Mouse (Mus musculus): Measurements from ENCODE around the gene Nrcam. TPM values are rescaled to one million over a fixed set of nuclear protein-coding genes. Genes with fewer than 3 reads are reported as not detected.
A peak's percentile ranks its signal among the peaks of the same experiment; 100 is the strongest.
"Not testable (repeated sequence)": the region's sequence is repeated elsewhere in the genome, so short reads cannot be mapped to it uniquely, and the experiment has no call there.

Nrcam gene
- polyA plus RNA-seq (2012; rRNA removed), result 0.06 TPM in 2 replicates
- polyA plus RNA-seq (2014; fragmentation: Nextera tagmentation; extraction: Ambion mirVana), result 0.23 TPM in 2 replicates

DNA sequence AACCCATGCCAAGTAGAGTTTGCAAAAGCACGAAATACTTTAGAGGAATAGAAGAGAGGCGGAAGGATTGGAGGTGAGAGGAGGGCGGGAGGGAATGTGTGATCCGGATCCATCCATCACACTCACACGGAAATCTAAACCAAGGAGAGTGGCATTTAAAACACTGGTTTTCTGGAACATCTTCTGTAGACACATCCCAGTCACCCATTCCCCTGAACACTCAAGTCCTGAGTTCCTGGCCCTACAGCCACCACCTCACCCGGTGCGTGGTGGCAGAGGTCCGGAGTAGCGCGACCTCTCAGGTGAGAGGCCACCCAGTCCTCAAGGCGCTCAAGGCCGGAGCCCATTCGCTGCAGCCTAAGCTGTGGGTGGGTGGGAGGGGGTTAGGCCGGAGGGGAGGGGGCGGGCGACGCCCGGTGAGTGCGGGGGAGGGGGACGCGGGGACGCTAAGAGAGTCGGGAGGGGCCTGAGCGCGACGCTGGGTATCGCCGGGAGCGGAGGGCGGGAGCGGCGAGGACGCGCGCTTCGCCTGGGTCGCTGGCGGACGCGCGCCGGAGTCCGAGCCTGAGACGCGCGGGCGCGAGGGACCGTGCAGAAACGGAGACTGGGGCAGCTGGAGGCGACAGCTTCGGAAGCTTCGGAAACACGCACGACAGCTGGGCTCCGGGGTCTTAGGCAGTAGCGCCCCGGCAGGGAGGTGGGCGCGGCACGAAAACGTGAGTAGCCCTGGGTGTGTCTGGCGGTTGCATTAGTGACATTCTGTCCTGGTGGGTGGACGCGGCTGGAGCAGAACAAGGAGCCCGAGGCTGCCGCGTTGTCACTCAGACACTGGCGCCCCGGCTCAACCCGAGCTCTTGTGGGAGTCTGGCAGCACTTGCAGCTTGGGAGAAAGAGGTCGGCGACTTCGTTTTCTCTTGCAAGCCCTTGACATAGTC is at the start of gene Nrcam:
Gene Nrcam, plus strand, starts transcription at position 505 of the 935 bp plus-strand sequence.
- peaks cover 30% of the 10 kb centered on the region for H3K27me3 ChIP-seq (ENCODE audit: control insufficient read depth, insufficient read depth, low read length)
- H3K4me2 ChIP-seq (ENCODE audit: low read depth), result peak within 1 kb of the TSS; percentile 61
- no peak for TF ChIP-seq CTCF (IDR thresholded peaks at IDR 0.05; ENCODE audit: low read depth)
- TF ChIP-seq EP300 (IDR thresholded peaks at IDR 0.05; ENCODE audit: low read depth), result no peak
- no peak within 1 kb of the TSS for H3K9ac ChIP-seq (replicated peaks)
- DNase-seq (ENCODE audit: low read depth in 3 of 3, low spot score in 3 of 3) (no peak), ATAC-seq (ENCODE audit: insufficient read depth) (no peak)
- H3K9me3 ChIP-seq (ENCODE audit: control insufficient read depth, low read length), result no peaks in the 10 kb centered on the region
- H3K27ac ChIP-seq, result no peak within 1 kb of the TSS
- H3K36me3 ChIP-seq (replicated peaks; ENCODE audit: control insufficient read depth, insufficient read depth, low read depth), result no peaks in the 10 kb centered on the region
- H3K4me3 ChIP-seq (ENCODE audit: insufficient read depth in 1 of 2, low read depth in 2 of 2, low read length in 2 of 2), result peak within 1 kb of the TSS; percentile 28 to 47; a peak in 3 of 4 replicates
- no peaks in the 10 kb centered on the region for H3K4me1 ChIP-seq (replicated peaks; ENCODE audit: control insufficient read depth in 2 of 2, insufficient read depth in 2 of 2, low read length in 1 of 2)
- 3% methylated on average over 73 of the region's 74 CpGs for WGBS (ENCODE audit: insufficient replicate concordance)

DNA sequence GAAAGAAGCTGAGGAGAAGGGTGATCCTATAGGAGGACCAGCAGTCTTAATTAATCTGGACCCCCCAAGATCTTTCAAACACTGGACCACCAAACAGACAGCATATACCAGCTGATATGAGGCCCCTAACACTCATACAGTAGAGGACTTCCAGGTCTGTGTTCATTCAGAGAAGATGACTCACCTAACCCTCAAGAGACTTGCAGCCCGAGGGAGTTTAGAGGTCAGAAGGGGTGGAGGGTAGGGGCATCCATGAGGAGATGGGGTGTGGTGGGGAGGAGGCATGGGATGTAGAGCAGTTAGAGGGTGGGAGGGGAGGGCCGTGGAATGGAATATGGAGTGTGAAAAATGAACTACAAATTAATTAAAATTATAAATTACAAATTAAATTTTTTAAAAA is 48.5 kb upstream of the Nrcam start:
- not testable (repeated sequence) for H3K4me1 ChIP-seq (replicated peaks; ENCODE audit: control insufficient read depth in 2 of 2, insufficient read depth in 2 of 2, low read length in 1 of 2); H3K36me3 ChIP-seq (replicated peaks; ENCODE audit: control insufficient read depth, insufficient read depth, low read depth); H3K9me3 ChIP-seq (ENCODE audit: control insufficient read depth, low read length); H3K4me2 ChIP-seq (ENCODE audit: low read depth); DNase-seq (ENCODE audit: low read depth in 3 of 3, low spot score in 3 of 3); H3K27ac ChIP-seq; H3K9ac ChIP-seq (replicated peaks); ATAC-seq (ENCODE audit: insufficient read depth); H3K4me3 ChIP-seq (ENCODE audit: insufficient read depth in 1 of 2, low read depth in 2 of 2, low read length in 2 of 2); H3K27me3 ChIP-seq (ENCODE audit: control insufficient read depth, insufficient read depth, low read length)
- WGBS (ENCODE audit: insufficient replicate concordance), result 65% methylated on average over 2 of the region's 2 CpGs

DNA sequence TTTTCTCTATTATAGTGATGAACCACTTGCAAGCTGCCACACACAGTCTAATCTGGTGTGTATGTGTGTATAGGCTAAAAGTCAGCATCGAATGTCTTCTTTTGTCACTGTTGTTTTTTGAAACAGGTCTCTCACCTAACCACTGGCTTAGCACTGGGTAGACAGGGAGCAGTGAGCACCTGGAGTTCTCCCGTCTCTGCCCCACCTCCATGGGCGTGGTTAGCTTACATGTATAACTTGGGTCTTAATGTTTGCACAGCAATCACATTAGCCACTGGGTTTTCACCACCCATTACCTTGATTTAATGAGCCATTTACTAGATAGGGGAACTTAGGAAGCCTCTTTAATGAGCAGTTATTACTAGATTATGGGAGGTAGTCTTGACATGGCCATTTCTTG is 47.2 kb upstream of the Nrcam start:
- H3K4me3 ChIP-seq (ENCODE audit: insufficient read depth in 1 of 2, low read depth in 2 of 2, low read length in 2 of 2), result no peak overlapping the region
- H3K4me2 ChIP-seq (ENCODE audit: low read depth), result no peak overlapping the region
- 59% methylated on average over 3 of the region's 3 CpGs for WGBS (ENCODE audit: insufficient replicate concordance)
- no peak overlapping the region for H3K9ac ChIP-seq (replicated peaks)
- no peak for ATAC-seq (ENCODE audit: insufficient read depth)
- TF ChIP-seq CTCF (IDR thresholded peaks at IDR 0.05; ENCODE audit: low read depth) (no peak), EP300 (IDR thresholded peaks at IDR 0.05; ENCODE audit: low read depth) (no peak)
- no peaks in the 10 kb centered on the region for H3K4me1 ChIP-seq (replicated peaks; ENCODE audit: control insufficient read depth in 2 of 2, insufficient read depth in 2 of 2, low read length in 1 of 2)
- H3K9me3 ChIP-seq (ENCODE audit: control insufficient read depth, low read length), result no peaks in the 10 kb centered on the region
- no peaks in the 10 kb centered on the region for H3K27me3 ChIP-seq (ENCODE audit: control insufficient read depth, insufficient read depth, low read length)
- peaks cover 4% of the 10 kb centered on the region; the same call in 1 of the 2 replicates for H3K36me3 ChIP-seq (replicated peaks; ENCODE audit: control insufficient read depth, insufficient read depth, low read depth)
- DNase-seq (ENCODE audit: low read depth in 3 of 3, low spot score in 3 of 3), result no peak
- H3K27ac ChIP-seq, result no peak overlapping the region

DNA sequence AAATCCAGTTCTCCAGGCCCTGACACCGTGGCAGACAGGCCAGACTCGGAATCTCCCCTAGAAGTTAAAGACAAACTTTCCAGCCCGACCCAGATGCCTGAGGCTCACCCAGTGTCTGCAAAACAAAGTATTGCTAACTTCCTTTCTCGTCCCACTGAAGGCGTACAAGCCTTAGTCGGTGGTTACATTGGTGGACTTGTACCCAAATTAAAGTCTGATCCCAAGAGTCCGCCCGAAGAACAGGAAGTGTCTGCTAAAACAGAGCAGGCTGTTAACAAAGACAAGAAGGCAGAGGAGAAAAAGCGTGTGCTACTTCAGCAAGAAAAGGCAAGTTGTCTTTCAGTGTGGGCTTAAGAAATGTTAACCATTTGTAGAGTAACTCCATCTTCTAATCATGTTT is 45.3 kb upstream of the Nrcam start:
- no peak overlapping the region for H3K27ac ChIP-seq
- H3K4me2 ChIP-seq (ENCODE audit: low read depth), result no peak overlapping the region
- no peak for TF ChIP-seq EP300 (IDR thresholded peaks at IDR 0.05; ENCODE audit: low read depth)
- TF ChIP-seq CTCF (IDR thresholded peaks at IDR 0.05; ENCODE audit: low read depth), result no peak
- WGBS (ENCODE audit: insufficient replicate concordance), result 26% methylated on average over 9 of the region's 9 CpGs
- DNase-seq (ENCODE audit: low read depth in 3 of 3, low spot score in 3 of 3) (no peak), ATAC-seq (ENCODE audit: insufficient read depth) (no peak)
- no peaks in the 10 kb centered on the region for H3K4me1 ChIP-seq (replicated peaks; ENCODE audit: control insufficient read depth in 2 of 2, insufficient read depth in 2 of 2, low read length in 1 of 2)
- peaks cover 4% of the 10 kb centered on the region; the same call in 1 of the 2 replicates for H3K36me3 ChIP-seq (replicated peaks; ENCODE audit: control insufficient read depth, insufficient read depth, low read depth)
- H3K27me3 ChIP-seq (ENCODE audit: control insufficient read depth, insufficient read depth, low read length), result no peaks in the 10 kb centered on the region
- H3K9ac ChIP-seq (replicated peaks), result no peak overlapping the region
- H3K4me3 ChIP-seq (ENCODE audit: insufficient read depth in 1 of 2, low read depth in 2 of 2, low read length in 2 of 2), result no peak overlapping the region
- H3K9me3 ChIP-seq (ENCODE audit: control insufficient read depth, low read length), result no peaks in the 10 kb centered on the region

GRCm38 (mm10) chr12:44286992-44287391 is 41.7 kb upstream of the Nrcam start:
- ATAC-seq (ENCODE audit: insufficient read depth) (no peak), DNase-seq (ENCODE audit: low read depth in 3 of 3, low spot score in 3 of 3) (no peak)
- Histone ChIP-seq H3K9me3 (ENCODE audit: control insufficient read depth, low read length) (no peaks in the 10 kb centered on the region), H3K4me3 (ENCODE audit: insufficient read depth in 1 of 2, low read depth in 2 of 2, low read length in 2 of 2) (no peak overlapping the region), H3K27me3 (ENCODE audit: control insufficient read depth, insufficient read depth, low read length) (no peaks in the 10 kb centered on the region), H3K4me2 (ENCODE audit: low read depth) (no peak overlapping the region), H3K4me1 (replicated peaks; ENCODE audit: control insufficient read depth in 2 of 2, insufficient read depth in 2 of 2, low read length in 1 of 2) (no peaks in the 10 kb centered on the region), H3K9ac (replicated peaks) (no peak overlapping the region), H3K27ac (no peak overlapping the region), H3K36me3 (replicated peaks; ENCODE audit: control insufficient read depth, insufficient read depth, low read depth) (peaks cover 4% of the 10 kb centered on the region; the same call in 1 of the 2 replicates)
- 87% methylated on average over 8 of the region's 8 CpGs for WGBS (ENCODE audit: insufficient replicate concordance)
- no peak for TF ChIP-seq EP300 (IDR thresholded peaks at IDR 0.05; ENCODE audit: low read depth)
- no peak for TF ChIP-seq CTCF (IDR thresholded peaks at IDR 0.05; ENCODE audit: low read depth)

Measured in liver, embryonic 14.5 days (tissue).